Mouse (Mus musculus): Measurements from ENCODE around the gene Rad51b.

DNA sequence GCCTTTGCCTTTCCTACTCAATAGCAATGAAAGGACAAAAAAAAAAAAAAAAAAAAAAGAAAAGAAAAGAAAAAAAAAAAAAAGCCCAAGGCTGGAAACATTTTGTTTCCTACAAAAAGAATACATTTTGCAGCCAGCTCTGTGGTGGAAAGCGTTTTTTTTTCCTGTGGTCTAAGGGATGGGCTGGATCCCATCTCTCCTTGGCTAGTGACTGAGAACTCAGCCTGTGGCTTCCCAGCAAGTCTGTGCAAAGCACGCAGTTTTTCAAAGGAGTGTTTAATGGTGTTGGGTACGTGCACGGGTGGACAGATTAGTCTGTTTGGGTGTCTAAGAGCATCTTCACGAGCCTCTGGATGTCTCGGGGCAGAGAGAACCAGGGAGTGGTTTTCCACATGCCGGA lies 487.1 kb downstream of the Rad51b start:
- TF ChIP-seq POLR2A (IDR thresholded peaks at IDR 0.05; ENCODE audit: borderline replicate concordance, extremely low read depth, low read depth, low read length) (no peak), CTCF (IDR thresholded peaks at IDR 0.05; ENCODE audit: insufficient read depth, low read length) (no peak)
